Mouse (Mus musculus): ENCODE data around the gene Cep70.

Cep70 gene

DNA sequence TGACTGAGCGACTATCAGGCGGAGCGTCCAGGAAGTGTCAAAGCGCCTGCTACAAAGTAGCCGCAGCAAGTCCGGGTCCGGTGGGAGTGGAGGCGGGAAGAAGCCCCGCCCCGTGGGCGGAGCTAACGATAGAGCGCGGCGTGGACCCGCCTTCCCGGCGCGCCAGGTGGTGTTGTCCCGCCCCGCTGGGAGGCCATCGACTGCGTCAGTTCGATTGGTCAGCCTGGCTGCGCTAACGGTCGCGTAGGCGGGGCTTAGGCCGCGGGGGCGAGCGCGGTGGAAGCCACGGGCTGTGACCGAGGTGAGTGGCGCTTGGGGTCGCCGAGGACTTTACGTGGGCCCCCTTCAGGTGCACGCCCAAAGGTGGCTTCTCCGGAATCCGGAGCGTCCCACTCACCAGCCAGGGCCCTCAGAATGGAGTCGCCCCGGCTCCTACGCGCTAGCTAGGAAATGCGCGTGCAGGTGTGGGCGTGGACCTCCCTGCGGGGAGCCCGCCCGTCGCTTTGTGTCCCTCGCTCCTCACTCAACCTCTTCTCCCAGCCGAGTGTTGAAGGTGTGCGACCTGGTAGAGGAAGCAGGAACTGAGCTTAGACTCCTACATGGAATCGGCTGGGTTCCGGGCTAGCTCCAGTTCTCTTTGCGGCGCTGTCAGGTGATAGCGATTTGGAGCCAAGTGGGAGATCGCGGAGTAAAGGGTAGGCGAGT is at the start of gene Cep70:
TSS of gene Cep70 (plus strand) at position 178 of the 705 bp plus-strand sequence.
- DNase-seq: peak; percentile 99

- no peak for DNase-seq
These were observed 30.5 kb upstream of the Cep70 start for GRCm38 (mm10) chr9:99212643-99213042.

DNA sequence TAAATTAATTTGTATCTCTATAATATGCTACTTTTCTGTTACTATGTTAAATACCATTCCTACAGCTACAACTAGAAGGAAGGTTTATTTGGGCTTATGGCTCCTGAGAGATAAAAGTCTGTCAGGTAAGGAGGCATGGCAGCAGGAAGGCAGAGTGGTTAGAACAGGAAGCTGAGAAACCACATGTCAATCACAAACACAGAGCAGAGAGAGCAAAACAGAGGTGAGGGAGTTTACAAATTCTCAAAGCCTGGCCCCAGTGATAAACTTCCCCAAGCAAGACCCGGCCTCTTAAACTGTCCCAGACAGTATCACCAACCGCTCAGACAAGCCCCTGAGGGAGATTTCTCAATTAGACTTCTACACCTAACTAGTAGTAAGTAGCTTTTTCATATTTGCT is 27.0 kb upstream of the Cep70 start:
- DNase-seq: no peak

DNA sequence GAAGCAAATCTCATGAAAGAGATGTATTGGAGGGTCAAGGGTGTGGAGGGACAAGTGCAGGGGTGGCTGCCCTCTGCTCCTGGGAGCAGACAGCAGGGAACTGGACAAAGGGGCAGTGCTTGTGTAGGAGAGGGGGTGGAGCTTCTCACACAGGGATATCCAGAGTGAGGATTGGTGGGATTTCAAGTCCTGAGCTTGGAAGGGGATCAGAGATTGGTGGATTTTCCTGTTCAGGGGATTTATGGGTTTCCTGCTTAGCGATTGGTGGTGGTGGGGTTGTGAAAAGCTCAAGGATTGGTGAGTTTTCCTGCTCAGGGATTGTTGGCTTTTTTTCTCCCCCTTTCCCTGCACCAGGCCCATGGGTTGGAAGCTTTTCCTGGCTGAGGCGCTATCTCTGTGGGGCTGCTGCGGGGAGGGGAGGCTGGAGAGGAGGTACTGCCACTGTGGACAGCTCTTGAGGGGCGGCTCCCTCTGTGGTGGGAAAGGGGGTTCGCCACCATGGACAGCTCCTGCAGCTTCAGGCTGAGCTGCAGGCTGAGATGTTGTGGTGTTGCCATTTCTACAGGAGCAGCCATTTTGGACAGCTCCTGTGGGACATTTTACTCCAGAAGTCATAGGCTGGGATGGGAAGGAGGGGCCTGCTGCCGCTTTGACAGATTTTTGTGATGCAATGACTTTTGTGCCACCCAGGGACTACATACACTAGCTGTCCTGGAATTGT is 25.0 kb upstream of the Cep70 start:
- DNase-seq: no peak

DNA sequence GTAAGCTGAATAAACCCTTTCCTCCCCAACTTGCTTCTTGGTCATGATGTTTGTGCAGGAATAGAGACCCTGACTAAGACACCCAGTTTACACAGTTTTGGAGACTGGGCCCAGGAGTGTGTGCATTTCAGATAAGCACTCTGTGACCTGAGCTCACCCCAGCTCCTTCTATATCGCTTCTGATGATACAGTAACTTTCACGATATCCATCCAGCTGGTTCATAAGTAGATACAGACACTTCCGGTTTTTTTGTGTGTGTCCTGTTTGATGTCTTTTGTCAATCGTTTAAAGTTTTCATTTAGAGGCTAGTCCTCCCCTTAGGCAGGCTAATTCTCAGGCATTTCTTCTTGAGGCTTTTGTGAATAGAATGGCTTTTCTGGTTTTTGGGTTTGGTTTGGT is 21.5 kb upstream of the Cep70 start:
- no peak for DNase-seq

DNA sequence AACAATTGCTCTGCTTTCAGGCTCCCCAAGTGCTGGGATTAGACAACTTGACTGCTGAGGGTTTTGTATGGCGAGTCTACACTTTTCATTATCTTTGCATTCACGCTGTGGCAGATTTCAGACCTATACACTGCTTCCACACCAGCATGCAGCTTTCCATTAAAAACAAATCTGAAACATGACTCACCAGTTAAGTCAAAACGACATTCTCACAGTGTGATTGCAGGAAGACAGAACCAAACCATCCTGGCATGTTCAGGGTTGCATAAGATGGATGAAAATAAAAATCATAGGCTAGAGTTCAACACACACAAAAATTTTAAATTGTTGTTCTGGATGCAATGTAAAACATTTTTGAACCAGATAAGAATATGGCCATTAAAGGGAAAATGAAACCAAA is 18.6 kb upstream of the Cep70 start:
- no peak for DNase-seq

- peak; percentile 90 for DNase-seq
These were observed 13.7 kb upstream of the Cep70 start for GRCm38 (mm10) chr9:99229450-99229849.

DNA sequence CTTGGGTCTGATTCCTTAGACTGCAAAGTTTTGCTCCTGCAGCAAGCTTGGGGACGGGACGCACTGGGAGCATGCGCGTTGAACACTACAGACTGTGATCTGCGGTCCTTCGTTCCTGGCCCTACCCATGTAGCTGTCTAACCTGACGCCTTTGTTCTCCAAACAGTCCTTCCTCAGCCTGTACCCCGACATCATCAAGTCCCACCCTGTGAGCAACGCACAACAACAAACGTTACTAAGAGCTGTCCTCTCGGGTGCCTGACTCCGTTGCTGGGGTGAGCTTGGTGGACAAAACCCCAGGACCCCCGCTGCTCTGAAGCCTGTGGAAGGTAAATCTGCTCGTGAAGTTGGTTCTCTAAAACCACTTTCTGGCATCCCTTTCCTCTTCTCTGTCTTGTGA is 6.0 kb upstream of the Cep70 start, which contains the start of gene Faiml:
TSS of gene Faiml (minus strand) at position 101 of the 400 bp plus-strand sequence.
- DNase-seq: no peak

DNA sequence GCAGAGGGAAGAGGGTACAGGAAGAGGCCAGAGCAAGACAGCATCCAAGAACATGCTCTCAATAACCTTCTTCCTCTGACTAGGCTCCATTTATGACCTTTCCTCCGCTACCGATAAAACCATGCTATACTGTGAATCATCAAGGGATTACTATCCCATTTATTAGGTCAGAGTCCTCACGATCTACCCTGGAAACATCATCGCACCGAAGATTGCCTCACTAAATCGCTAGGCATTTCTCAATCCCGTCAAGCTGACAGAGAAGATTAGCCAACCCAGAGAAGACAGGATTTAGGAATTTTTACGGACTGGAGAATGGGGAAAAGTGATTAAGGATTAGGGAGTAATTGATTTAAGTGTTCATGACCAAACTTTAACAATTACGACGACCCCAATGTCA is 4.9 kb upstream of the Cep70 start:
- DNase-seq: no peak

GRCm38 (mm10) chr9:99239256-99239655 is 3.9 kb upstream of the Cep70 start:
- DNase-seq: no peak

GRCm38 (mm10) chr9:99240571-99240970 is 2.6 kb upstream of the Cep70 start:
- DNase-seq: no peak

- DNase-seq: peak; percentile 91
These were observed 1.1 kb upstream of the Cep70 start for GRCm38 (mm10) chr9:99242035-99242434.

GRCm38 (mm10) chr9:99242533-99243189 is 506 bp upstream of the Cep70 start:
- no peak for DNase-seq

GRCm38 (mm10) chr9:99243895-99244293 is 727 bp downstream of the Cep70 start:
- DNase-seq: no peak

GRCm38 (mm10) chr9:99248304-99248703 is 5.1 kb downstream of the Cep70 start:
- DNase-seq: peak; percentile 63

DNA sequence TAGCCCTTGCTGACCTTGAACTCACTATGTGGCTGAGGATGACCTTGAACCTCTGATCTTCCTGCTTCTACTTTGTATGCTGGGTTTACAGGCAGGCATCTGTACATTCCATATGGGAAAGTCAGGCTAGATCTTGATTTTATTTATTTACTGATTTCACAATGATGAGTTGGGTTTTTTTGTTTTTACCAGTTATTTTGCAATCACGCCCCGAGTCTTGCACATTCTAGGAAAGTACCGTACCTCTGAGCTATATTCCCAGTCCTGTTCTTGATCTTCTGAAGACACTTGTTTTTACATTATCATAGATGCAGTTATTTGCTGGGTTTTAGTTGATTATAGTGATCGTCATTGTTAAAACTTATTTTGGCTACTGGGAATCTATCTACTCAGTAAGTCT is 5.7 kb downstream of the Cep70 start:
- peak; percentile 18 for DNase-seq

DNA sequence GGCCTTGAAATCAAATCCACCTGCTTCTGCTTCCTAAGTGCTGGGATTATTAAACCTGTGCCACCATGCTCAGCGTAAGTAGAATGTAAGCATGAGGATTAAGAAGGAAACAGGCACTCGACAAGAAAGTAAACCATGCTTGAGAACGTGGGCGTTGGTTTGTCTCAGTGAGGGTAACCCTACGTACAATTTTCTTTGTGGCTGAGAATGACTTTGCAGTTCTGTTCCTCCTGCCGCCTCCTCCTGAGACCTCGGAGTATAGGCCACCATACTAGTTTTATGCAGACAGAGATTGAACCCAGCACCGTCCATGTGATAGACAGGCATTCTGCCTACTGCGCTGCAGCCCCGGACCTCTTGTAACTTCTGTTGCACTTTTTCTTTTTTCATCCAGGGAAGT is 10.7 kb downstream of the Cep70 start:
- peak; percentile 81 for DNase-seq

- DNase-seq: peak; percentile 37
These were observed 13.0 kb downstream of the Cep70 start for GRCm38 (mm10) chr9:99256206-99256605.

DNA sequence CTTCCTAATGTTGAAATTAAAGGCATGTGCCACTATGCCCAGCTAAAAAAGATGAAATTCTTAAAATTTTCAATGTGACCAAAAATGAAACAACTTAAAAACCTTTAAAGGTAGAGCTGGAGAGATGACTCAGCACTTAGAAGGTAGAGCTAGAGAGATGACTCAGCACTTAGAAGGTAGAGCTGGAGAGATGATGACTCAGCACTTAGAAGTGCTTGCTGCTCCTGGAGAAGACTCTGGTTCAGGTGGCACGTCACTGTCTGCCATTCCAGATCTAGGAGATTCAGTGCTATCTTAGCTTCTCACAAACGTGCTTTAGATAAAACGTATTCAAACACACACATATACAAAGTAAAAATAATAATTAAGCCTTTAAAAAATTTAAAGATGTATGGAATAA is 13.7 kb downstream of the Cep70 start:
- DNase-seq: peak; percentile 17

GRCm38 (mm10) chr9:99258891-99259290 is 15.7 kb downstream of the Cep70 start:
- DNase-seq: no peak

GRCm38 (mm10) chr9:99304296-99304695 is 61.1 kb downstream of the Cep70 start:
- DNase-seq: peak; percentile 76

GRCm38 (mm10) chr9:99306226-99306625 is 63.1 kb downstream of the Cep70 start:
- peak; percentile 53 for DNase-seq

DNA sequence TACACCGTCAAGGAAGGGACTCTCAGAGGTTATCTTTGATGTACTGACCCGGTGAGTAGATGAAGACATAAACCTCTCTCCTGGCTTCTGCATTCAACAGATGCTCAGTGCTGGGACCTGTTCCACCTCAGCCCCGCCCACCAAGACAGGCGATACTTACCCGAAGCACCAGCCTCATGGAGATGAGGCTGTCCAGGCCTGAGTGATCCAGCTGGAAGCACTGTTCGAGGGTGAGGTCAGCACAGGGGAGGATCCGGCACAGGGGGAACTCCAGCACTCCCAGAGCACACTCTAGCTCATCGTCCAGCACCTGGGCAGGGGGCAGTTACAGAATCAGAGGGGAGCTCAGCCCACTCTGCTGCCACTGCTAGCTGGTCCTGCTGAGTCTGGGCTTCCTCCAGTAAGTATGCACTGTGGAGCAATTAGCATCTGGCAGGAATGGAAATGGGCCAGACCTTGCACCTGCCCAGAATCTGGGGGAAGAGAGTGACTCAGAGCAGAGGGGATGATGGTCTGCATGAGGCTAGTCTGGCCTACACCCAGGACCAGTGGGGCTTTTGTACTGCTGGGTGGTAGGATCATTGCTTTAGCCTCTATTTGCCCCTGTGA is 76.3 kb downstream of the Cep70 start:
- peak; percentile 82 for DNase-seq
